Mouse (Mus musculus) erythroblast, embryonic 14.5 days (primary cell): ENCODE measurements around the gene Cyfip2.

Experiments
- GATA1 ChIP-seq: IDR thresholded peaks from 2 replicates; pipeline ENCODE4 v1.6.1; 2012; ENCODE audit warnings: low read length, inconsistent platforms, mixed read lengths
- TAL1 ChIP-seq: IDR thresholded peaks from 3 replicates; pipeline ENCODE4 v1.6.1; 2012; ENCODE audit warnings: low read length, inconsistent platforms, mixed read lengths

DNA sequence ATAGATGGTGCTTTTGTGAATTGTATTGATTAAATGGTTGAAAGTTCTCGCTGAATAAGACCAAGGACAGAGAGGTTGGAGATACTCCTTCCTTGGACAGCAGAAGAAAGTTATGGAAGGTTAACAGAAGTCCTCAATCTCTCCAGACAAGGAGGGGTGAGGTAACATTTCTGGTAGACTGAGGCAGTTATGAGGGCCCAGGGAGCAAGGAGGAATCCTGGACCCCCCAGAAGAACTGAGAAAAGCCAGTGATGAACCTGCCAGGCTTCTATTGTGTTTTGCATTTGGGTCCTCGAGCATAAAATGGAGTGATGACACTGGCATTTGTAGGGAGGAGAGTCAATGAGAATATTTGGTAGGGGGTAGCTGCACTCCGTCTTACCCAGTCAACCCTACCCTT, 127.7 kb downstream of the Cyfip2 start:
- TF ChIP-seq GATA1 (no peak), TAL1 (no peak)
